Mouse (Mus musculus) kidney, adult 2 months (tissue): ENCODE results near the gene Gm10272.

ENCODE experiments used
- CTCF ChIP-seq: fragments of 200-500 bp; conservative IDR thresholded peaks from 2 replicates; pipeline ENCODE4 v1.5.1; 2011; ENCODE audit warnings: low read depth, mild to moderate bottlenecking, control low read depth, low read length, moderate library complexity, mixed read lengths; ENCODE audit not compliant: insufficient read depth, insufficient read length
- POLR2A ChIP-seq: fragments of 200-500 bp; IDR thresholded peaks from one replicate; pipeline ENCODE4 v1.6.1; 2011; ENCODE audit warnings: low read depth, low read length, control low read depth

DNA sequence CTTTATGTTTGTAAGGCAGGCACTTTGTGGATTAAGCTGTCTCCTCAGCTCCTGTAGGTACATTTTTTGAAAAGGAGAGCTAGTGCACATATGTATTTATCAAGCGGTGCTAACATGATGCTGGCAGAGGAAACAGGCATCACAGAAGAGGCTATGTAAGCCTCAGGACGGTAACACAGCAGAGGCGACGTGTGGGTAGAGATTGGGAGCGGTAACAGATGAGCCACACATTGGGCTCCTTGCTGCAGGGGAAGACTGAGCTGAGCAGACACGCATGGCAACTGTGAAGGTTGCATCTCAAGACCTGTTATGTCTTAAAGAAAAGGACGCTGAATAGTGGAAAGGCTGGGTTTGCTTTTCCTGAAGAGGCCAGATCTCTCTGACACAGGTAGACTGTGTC lies 23.4 kb upstream of the Gm10272 start:
- no peak for TF ChIP-seq POLR2A
- TF ChIP-seq CTCF, result no peak
